Mouse (Mus musculus) CD8-positive naive resting alpha-beta T cell, adult 57 days (primary cell): ENCODE data around the gene Vmn2r27. TPM values are rescaled to one million over a fixed set of nuclear protein-coding genes. Genes with fewer than 3 reads are reported as not detected.

Experiments used
- total RNA-seq: library from RNA; stranded (reverse); gene quantifications from one replicate; pipeline ENCODE4 v1.2.4, GENCODE M21; 2023

The Vmn2r27 gene
- not detected for total RNA-seq

DNA sequence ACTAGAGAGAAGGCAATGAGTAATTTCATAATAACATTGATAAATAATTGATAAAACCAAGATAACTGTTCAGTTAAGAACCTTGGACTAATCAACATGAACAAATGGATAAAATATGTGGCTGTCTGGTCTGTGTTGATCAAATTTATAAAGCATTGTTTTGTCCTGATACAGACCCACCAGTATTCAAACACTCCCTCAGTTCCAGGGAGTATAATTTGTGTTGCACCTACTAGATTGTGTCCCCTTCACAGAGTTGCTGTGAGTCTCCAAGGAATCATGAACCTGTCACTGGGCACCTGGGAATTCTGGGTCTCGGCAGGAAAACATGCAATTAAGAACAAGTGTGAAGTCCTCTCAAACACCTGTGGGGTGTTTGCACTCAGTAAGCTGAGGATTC, at the start of gene Vmn2r27:
Gene Vmn2r27 (minus strand): TSS at position 101 of the 400 bp plus-strand sequence.

Other genes with a start within 250 kb of the Vmn2r27 start
- 0.06 TPM for gene Vmn2r26, start 207.3 kb downstream of the Vmn2r27 start, total RNA-seq
- gene Cd163, start 72.8 kb upstream of the Vmn2r27 start, total RNA-seq, result 8.9 TPM
- gene Pex5, start 183.2 kb upstream of the Vmn2r27 start, total RNA-seq, result 77.2 TPM
- 143 TPM for gene Clstn3, start 232.9 kb upstream of the Vmn2r27 start, total RNA-seq